Mouse (Mus musculus) limb, embryonic 14.5 days (tissue): ENCODE results near the gene Lonrf2. TPM values are rescaled to one million over a fixed set of nuclear protein-coding genes. Genes with fewer than 3 reads are reported as not detected.

Source experiments
- ATAC-seq: fragments of 200-750 bp; cut with Nextera tagmentation; 2 replicates; pipeline ENCODE4 v1.8.0; 2017; ENCODE audit warnings: low read depth, moderate number of reproducible peaks, moderate TSS enrichment; ENCODE audit not compliant: low FRiP score
- DNase-seq: peaks from one replicate; pipeline ENCODE4 v3.0.0-alpha.2; 2015; ENCODE audit warnings: low spot score
- H3K27ac ChIP-seq: fragments of 300-500 bp; sonication (generic); replicated peaks from 2 replicates; pipeline ENCODE4 v1.5.1; 2014; ENCODE audit warnings: low read depth, mild to moderate bottlenecking, low read length, moderate library complexity, mixed read lengths
- H3K27me3 ChIP-seq: fragments of 300-500 bp; sonication (generic); 2 replicates; pipeline ENCODE4 v1.6.1; 2014; ENCODE audit warnings: low read length, mixed read lengths; ENCODE audit not compliant: control insufficient read depth, insufficient read depth
- H3K36me3 ChIP-seq: fragments of 300-500 bp; sonication (generic); 2 replicates; pipeline ENCODE4 v1.6.1; 2014; ENCODE audit warnings: mild to moderate bottlenecking, low read length, moderate library complexity, mixed read lengths; ENCODE audit not compliant: control insufficient read depth, insufficient read depth
- H3K4me1 ChIP-seq: fragments of 300-500 bp; sonication (generic); 2 replicates; pipeline ENCODE4 v1.6.1; 2014; ENCODE audit warnings: antibody characterized with exemption, low read length, mixed read lengths; ENCODE audit not compliant: control insufficient read depth, insufficient read depth
- H3K4me2 ChIP-seq: fragments of 300-500 bp; sonication (generic); replicated peaks from 2 replicates; pipeline ENCODE4 v1.6.1; 2014; ENCODE audit warnings: low read depth, mild to moderate bottlenecking, low read length, moderate library complexity; ENCODE audit not compliant: severe bottlenecking
- H3K4me3 ChIP-seq: fragments of 300-500 bp; sonication (generic); replicated peaks from 2 replicates; pipeline ENCODE4 v1.5.1; 2014; ENCODE audit warnings: low read length
- H3K9ac ChIP-seq: fragments of 300-500 bp; sonication (generic); 2 replicates; pipeline ENCODE4 v1.6.1; 2014; ENCODE audit warnings: mild to moderate bottlenecking, low read depth, low read length, moderate library complexity; ENCODE audit not compliant: severe bottlenecking
- H3K9me3 ChIP-seq: fragments of 300-500 bp; sonication (generic); 2 replicates; pipeline ENCODE4 v1.6.1; 2016; ENCODE audit warnings: low read length; ENCODE audit not compliant: control insufficient read depth
- POLR2A ChIP-seq: fragments of 200-500 bp; IDR thresholded peaks from 2 replicates; pipeline ENCODE4 v1.8.0; 2012; ENCODE audit warnings: inconsistent platforms, mild to moderate bottlenecking, moderate library complexity, borderline replicate concordance; ENCODE audit not compliant: insufficient read depth, insufficient read length; ENCODE audit errors: extremely low read depth
- WGBS: fragments of 180-500 bp; shearing (Covaris S2); extraction: QIAGEN DNeasy Blood & Tissue Kit; methylation state at CpG from one replicate; pipeline ENCODE4 v1.1.7; 2014; 5-methylcytosine and 5-hydroxymethylcytosine counted together
- polyA plus RNA-seq, 2 experiments: library from polyadenylated mRNA; depleted of rRNA in 1 of 2; stranded (reverse) in 1 of 2; unstranded in 1 of 2; fragments of >200 nt; fragmentation: Nextera tagmentation in 1 of 2; extraction: Ambion mirVana in 1 of 2; gene quantifications; 2 replicates each; pipeline versions ENCODE4 v1.2.1 to v1.2.3; 2012 to 2014

Gene Lonrf2
- polyA plus RNA-seq, 2 experiments: 2.7 to 6.7 TPM

GRCm38 (mm10) chr1:38819691-38820090, 16.8 kb downstream of the Lonrf2 start:
- no peak for ATAC-seq
- Histone ChIP-seq H3K9ac (no peak overlapping the region), H3K36me3 (no peaks in the 10 kb centered on the region)

GRCm38 (mm10) chr1:38817671-38818070, 18.8 kb downstream of the Lonrf2 start:
- Histone ChIP-seq H3K9ac (peak overlapping the region; percentile 4), H3K36me3 (peaks cover 5% of the 10 kb centered on the region; the same call in 1 of the 2 replicates), H3K27ac (peak overlapping the region; percentile 38; the same call in 1 of the 2 replicates), H3K4me2 (no peak overlapping the region), H3K4me3 (no peak overlapping the region), H3K4me1 (peaks cover 18% of the 10 kb centered on the region), H3K27me3 (no peaks in the 10 kb centered on the region), H3K9me3 (no peaks in the 10 kb centered on the region)
- 74% methylated on average over 3 of the region's 3 CpGs for WGBS
- TF ChIP-seq POLR2A: no peak
- DNase-seq (no peak), ATAC-seq (no peak)

More at GRCm38 (mm10) chr1:38819691-38820090, 16.8 kb downstream of the Lonrf2 start:
- no peak for DNase-seq
- no peak for TF ChIP-seq POLR2A
- no peak overlapping the region for H3K4me3 ChIP-seq
- H3K4me2 ChIP-seq: no peak overlapping the region
- peaks cover 18% of the 10 kb centered on the region for H3K4me1 ChIP-seq
- no peaks in the 10 kb centered on the region for H3K27me3 ChIP-seq
- H3K9me3 ChIP-seq: no peaks in the 10 kb centered on the region
- no peak overlapping the region for H3K27ac ChIP-seq

GRCm38 (mm10) chr1:38817268-38817667, 19.2 kb downstream of the Lonrf2 start:
- Histone ChIP-seq H3K27me3 (no peaks in the 10 kb centered on the region), H3K36me3 (peaks cover 8% of the 10 kb centered on the region; the same call in 1 of the 2 replicates), H3K4me1 (peaks cover 18% of the 10 kb centered on the region), H3K9me3 (no peaks in the 10 kb centered on the region), H3K4me2 (no peak overlapping the region; the same call in 1 of the 2 replicates), H3K9ac (peak overlapping the region; percentile 4), H3K4me3 (no peak overlapping the region), H3K27ac (peak overlapping the region; percentile 58; the same call in 1 of the 2 replicates)
- no peak for ATAC-seq
- 31% methylated on average over 9 of the region's 9 CpGs for WGBS
- no peak for TF ChIP-seq POLR2A
- DNase-seq: peak; percentile 26

DNA sequence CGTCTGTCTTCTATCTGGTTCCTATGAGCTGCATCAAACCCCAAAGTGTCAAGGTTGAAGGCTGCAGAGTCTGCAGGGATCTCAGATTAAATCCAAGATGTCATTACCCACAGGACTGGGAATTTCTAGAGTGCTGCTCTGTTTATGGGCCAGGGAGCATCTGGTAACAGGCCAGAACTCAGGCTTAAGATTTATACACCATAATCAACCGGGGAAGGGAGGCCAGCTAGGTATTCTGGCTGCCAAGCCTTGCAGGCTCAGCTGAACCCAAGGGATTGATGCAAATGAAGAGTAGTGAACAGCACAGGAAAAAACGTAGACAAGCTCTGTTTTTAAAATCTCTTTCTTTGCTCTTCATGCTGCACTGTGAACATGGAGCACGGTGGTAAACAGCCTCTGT, 20.2 kb downstream of the Lonrf2 start:
- Histone ChIP-seq H3K36me3 (peaks cover 9% of the 10 kb centered on the region), H3K4me2 (no peak overlapping the region), H3K4me3 (no peak overlapping the region), H3K27ac (peak overlapping the region; percentile 58), H3K9ac (0 out of 2 replicates have a peak overlapping the region, but pooled peaks have one; percentile 4), H3K4me1 (peaks cover 18% of the 10 kb centered on the region), H3K27me3 (no peaks in the 10 kb centered on the region), H3K9me3 (no peaks in the 10 kb centered on the region)
- WGBS: 18% methylated on average over 4 of the region's 4 CpGs
- DNase-seq (peak; percentile 68), ATAC-seq (peak; percentile 74)
- no peak for TF ChIP-seq POLR2A

- no peak overlapping the region for H3K4me3 ChIP-seq
- H3K27me3 ChIP-seq: no peaks in the 10 kb centered on the region
- peaks cover 3% of the 10 kb centered on the region; the same call in 1 of the 2 replicates for H3K36me3 ChIP-seq
- ATAC-seq: no peak
- no peak for DNase-seq
- H3K27ac ChIP-seq: no peak overlapping the region
- no peaks in the 10 kb centered on the region for H3K4me1 ChIP-seq
- H3K9me3 ChIP-seq: no peaks in the 10 kb centered on the region
- TF ChIP-seq POLR2A: no peak
- no peak overlapping the region for H3K9ac ChIP-seq
- WGBS: 85% methylated on average over 4 of the region's 4 CpGs
- no peak overlapping the region for H3K4me2 ChIP-seq
These were observed 29.4 kb downstream of the Lonrf2 start for GRCm38 (mm10) chr1:38807121-38807520.
